Mouse (Mus musculus) forebrain, embryonic 13.5 days (tissue): ENCODE data around the gene Iffo2. TPM values are rescaled to one million over a fixed set of nuclear protein-coding genes. Genes with fewer than 3 reads are reported as not detected.

Experiments
- ATAC-seq: fragments of 200-750 bp; cut with Nextera tagmentation; 2 replicates; pipeline ENCODE4 v1.8.0; 2017
- H3K27ac ChIP-seq: fragments of 300-500 bp; sonication (generic); 2 replicates; pipeline ENCODE4 v1.5.1; 2015; ENCODE audit warnings: inconsistent platforms, mild to moderate bottlenecking, moderate library complexity
- H3K27me3 ChIP-seq: fragments of 300-500 bp; sonication (generic); 2 replicates; pipeline ENCODE4 v1.6.1; 2015; ENCODE audit warnings: mild to moderate bottlenecking, inconsistent platforms
- H3K36me3 ChIP-seq: fragments of 300-500 bp; sonication (generic); 2 replicates; pipeline ENCODE4 v1.6.1; 2015; ENCODE audit warnings: mild to moderate bottlenecking, inconsistent platforms; ENCODE audit not compliant: poor library complexity, severe bottlenecking
- H3K4me1 ChIP-seq: fragments of 300-500 bp; sonication (generic); 2 replicates; pipeline ENCODE4 v1.6.1; 2015; ENCODE audit warnings: inconsistent platforms
- H3K4me2 ChIP-seq: fragments of 300-500 bp; sonication (generic); 2 replicates; pipeline ENCODE4 v1.6.1; 2015; ENCODE audit warnings: inconsistent platforms, mild to moderate bottlenecking, moderate library complexity
- H3K4me3 ChIP-seq: fragments of 300-500 bp; sonication (generic); 2 replicates; pipeline ENCODE4 v1.5.1; 2015; ENCODE audit warnings: mild to moderate bottlenecking, inconsistent platforms
- H3K9ac ChIP-seq: fragments of 300-500 bp; sonication (generic); 2 replicates; pipeline ENCODE4 v1.6.1; 2015; ENCODE audit warnings: mild to moderate bottlenecking, inconsistent platforms
- H3K9me3 ChIP-seq: fragments of 300-500 bp; sonication (generic); replicated peaks from 2 replicates; pipeline ENCODE4 v1.6.1; 2016; ENCODE audit warnings: inconsistent platforms
- WGBS: fragments of 180-500 bp; shearing (Covaris S2); methylation state at CpG from one replicate; pipeline ENCODE4 v1.1.7; 2015; 5-methylcytosine and 5-hydroxymethylcytosine counted together
- polyA plus RNA-seq: library from polyadenylated mRNA; unstranded; fragments of >200 nt; fragmentation: Nextera tagmentation; extraction: Ambion mirVana; gene quantifications from 2 replicates; pipeline ENCODE4 v1.2.1, GENCODE M21; 2015

Gene Iffo2
- polyA plus RNA-seq, 1 experiment from 2014 or later, result 3.6 TPM

- peaks cover 2% of the 10 kb centered on the region for H3K9me3 ChIP-seq
- no peaks in the 10 kb centered on the region for H3K27me3 ChIP-seq
- no peak overlapping the region for H3K4me3 ChIP-seq
- H3K4me2 ChIP-seq, result no peak overlapping the region
- H3K9ac ChIP-seq, result no peak overlapping the region
- H3K27ac ChIP-seq, result no peak overlapping the region
- 66% methylated on average over 14 of the region's 14 CpGs for WGBS
- H3K4me1 ChIP-seq, result no peaks in the 10 kb centered on the region; the same call in 1 of the 2 replicates
- ATAC-seq, result no peak
- no peaks in the 10 kb centered on the region for H3K36me3 ChIP-seq
Measured at GRCm38 (mm10) chr4:139500814-139501213, 29.5 kb upstream of the Iffo2 start.

GRCm38 (mm10) chr4:139501702-139502101 is 28.6 kb upstream of the Iffo2 start:
- Histone ChIP-seq H3K27me3 (no peaks in the 10 kb centered on the region), H3K36me3 (no peaks in the 10 kb centered on the region), H3K9ac (no peak overlapping the region), H3K9me3 (peaks cover 4% of the 10 kb centered on the region), H3K4me3 (no peak overlapping the region), H3K4me2 (no peak overlapping the region), H3K4me1 (no peaks in the 10 kb centered on the region; the same call in 1 of the 2 replicates), H3K27ac (no peak overlapping the region)
- WGBS, result 82% methylated on average over 6 of the region's 6 CpGs
- no peak for ATAC-seq

GRCm38 (mm10) chr4:139503919-139504318 is 26.4 kb upstream of the Iffo2 start:
- H3K9me3 ChIP-seq, result peaks cover 4% of the 10 kb centered on the region
- H3K27ac ChIP-seq, result no peak overlapping the region
- H3K4me2 ChIP-seq, result no peak overlapping the region
- 88% methylated on average over 8 of the region's 8 CpGs for WGBS
- H3K4me3 ChIP-seq, result no peak overlapping the region
- ATAC-seq, result no peak
- H3K36me3 ChIP-seq, result no peaks in the 10 kb centered on the region
- H3K27me3 ChIP-seq, result no peaks in the 10 kb centered on the region
- no peaks in the 10 kb centered on the region for H3K4me1 ChIP-seq
- no peak overlapping the region for H3K9ac ChIP-seq

GRCm38 (mm10) chr4:139505716-139506115 is 24.6 kb upstream of the Iffo2 start:
- Histone ChIP-seq H3K4me2 (no peak overlapping the region), H3K4me3 (no peak overlapping the region), H3K4me1 (0 out of 2 replicates have a peak, but pooled peaks cover 4% of the 10 kb centered on the region), H3K27ac (no peak overlapping the region), H3K9me3 (peaks cover 4% of the 10 kb centered on the region), H3K36me3 (no peaks in the 10 kb centered on the region), H3K9ac (no peak overlapping the region), H3K27me3 (no peaks in the 10 kb centered on the region)
- ATAC-seq, result no peak
- WGBS, result 78% methylated on average over 4 of the region's 4 CpGs

- Histone ChIP-seq H3K4me2 (no peak overlapping the region), H3K4me1 (0 out of 2 replicates have a peak, but pooled peaks cover 4% of the 10 kb centered on the region), H3K27me3 (no peaks in the 10 kb centered on the region), H3K4me3 (no peak overlapping the region), H3K9me3 (peaks cover 4% of the 10 kb centered on the region), H3K27ac (no peak overlapping the region), H3K9ac (no peak overlapping the region), H3K36me3 (no peaks in the 10 kb centered on the region)
- 92% methylated on average over 11 of the region's 11 CpGs for WGBS
- ATAC-seq, result no peak
Measured at GRCm38 (mm10) chr4:139506727-139507126, 23.6 kb upstream of the Iffo2 start.

GRCm38 (mm10) chr4:139509069-139509468 is 21.3 kb upstream of the Iffo2 start:
- no peak overlapping the region for H3K9ac ChIP-seq
- 0 out of 2 replicates have a peak, but pooled peaks cover 4% of the 10 kb centered on the region for H3K4me1 ChIP-seq
- 59% methylated on average over 2 of the region's 2 CpGs for WGBS
- no peak overlapping the region for H3K27ac ChIP-seq
- no peaks in the 10 kb centered on the region for H3K27me3 ChIP-seq
- ATAC-seq, result no peak
- H3K9me3 ChIP-seq, result peaks cover 4% of the 10 kb centered on the region
- no peak overlapping the region for H3K4me2 ChIP-seq
- H3K36me3 ChIP-seq, result no peaks in the 10 kb centered on the region
- no peak overlapping the region for H3K4me3 ChIP-seq

GRCm38 (mm10) chr4:139511557-139511956 is 18.8 kb upstream of the Iffo2 start:
- no peak overlapping the region for H3K9ac ChIP-seq
- ATAC-seq, result no peak

GRCm38 (mm10) chr4:139512985-139513384 is 17.4 kb upstream of the Iffo2 start:
- WGBS, result 83% methylated on average over 2 of the region's 2 CpGs
- Histone ChIP-seq H3K4me1 (0 out of 2 replicates have a peak, but pooled peaks cover 4% of the 10 kb centered on the region), H3K9ac (no peak overlapping the region), H3K4me3 (no peak overlapping the region), H3K27me3 (no peaks in the 10 kb centered on the region), H3K9me3 (no peaks in the 10 kb centered on the region), H3K36me3 (no peaks in the 10 kb centered on the region), H3K4me2 (no peak overlapping the region), H3K27ac (no peak overlapping the region)
- ATAC-seq, result no peak

More at GRCm38 (mm10) chr4:139511557-139511956, 18.8 kb upstream of the Iffo2 start:
- no peak overlapping the region for H3K27ac ChIP-seq
- no peaks in the 10 kb centered on the region for H3K27me3 ChIP-seq
- H3K4me3 ChIP-seq, result no peak overlapping the region
- 0 out of 2 replicates have a peak, but pooled peaks cover 4% of the 10 kb centered on the region for H3K4me1 ChIP-seq
- no peak overlapping the region for H3K4me2 ChIP-seq
- 80% methylated on average over 2 of the region's 2 CpGs for WGBS
- H3K9me3 ChIP-seq, result no peaks in the 10 kb centered on the region
- no peaks in the 10 kb centered on the region for H3K36me3 ChIP-seq

- Histone ChIP-seq H3K4me1 (no peaks in the 10 kb centered on the region), H3K27ac (no peak overlapping the region), H3K36me3 (no peaks in the 10 kb centered on the region), H3K4me3 (no peak overlapping the region), H3K27me3 (no peaks in the 10 kb centered on the region), H3K9ac (no peak overlapping the region), H3K9me3 (no peaks in the 10 kb centered on the region), H3K4me2 (no peak overlapping the region)
- 78% methylated on average over 6 of the region's 6 CpGs for WGBS
- no peak for ATAC-seq
Measured at GRCm38 (mm10) chr4:139519221-139519620, 11.1 kb upstream of the Iffo2 start.

GRCm38 (mm10) chr4:139521926-139522325 is 8.4 kb upstream of the Iffo2 start:
- ATAC-seq, result no peak
- Histone ChIP-seq H3K27me3 (no peaks in the 10 kb centered on the region), H3K36me3 (no peaks in the 10 kb centered on the region), H3K9ac (no peak overlapping the region), H3K27ac (no peak overlapping the region), H3K9me3 (no peaks in the 10 kb centered on the region), H3K4me3 (no peak overlapping the region), H3K4me1 (peaks cover 6% of the 10 kb centered on the region; the same call in 1 of the 2 replicates), H3K4me2 (no peak overlapping the region)
- WGBS, result 89% methylated on average over 10 of the region's 10 CpGs

- Histone ChIP-seq H3K27me3 (no peaks in the 10 kb centered on the region), H3K4me3 (no peak overlapping the region), H3K27ac (no peak overlapping the region), H3K36me3 (no peaks in the 10 kb centered on the region), H3K9me3 (no peaks in the 10 kb centered on the region), H3K4me1 (peaks cover 6% of the 10 kb centered on the region; the same call in 1 of the 2 replicates), H3K4me2 (no peak overlapping the region), H3K9ac (no peak overlapping the region)
- 53% methylated on average over 12 of the region's 12 CpGs for WGBS
- ATAC-seq, result no peak
Measured at GRCm38 (mm10) chr4:139526475-139526874, 3.9 kb upstream of the Iffo2 start.

GRCm38 (mm10) chr4:139532081-139532480 is 1.7 kb downstream of the Iffo2 start:
- Histone ChIP-seq H3K4me3 (no peak overlapping the region), H3K36me3 (no peaks in the 10 kb centered on the region), H3K27ac (no peak overlapping the region), H3K9me3 (no peaks in the 10 kb centered on the region), H3K9ac (no peak overlapping the region), H3K4me2 (no peak overlapping the region), H3K27me3 (no peaks in the 10 kb centered on the region), H3K4me1 (peaks cover 9% of the 10 kb centered on the region)
- 94% methylated on average over 10 of the region's 10 CpGs for WGBS
- no peak for ATAC-seq

GRCm38 (mm10) chr4:139535127-139535695 is 4.9 kb downstream of the Iffo2 start:
- Histone ChIP-seq H3K9ac (no peak overlapping the region), H3K4me2 (no peak overlapping the region), H3K9me3 (no peaks in the 10 kb centered on the region), H3K27ac (no peak overlapping the region), H3K4me1 (peaks cover 9% of the 10 kb centered on the region), H3K27me3 (no peaks in the 10 kb centered on the region), H3K4me3 (no peak overlapping the region), H3K36me3 (no peaks in the 10 kb centered on the region)
- WGBS, result 24% methylated on average over 12 of the region's 12 CpGs
- no peak for ATAC-seq
